Mouse (Mus musculus): Measurements from ENCODE around the gene Pmp22.

- TF ChIP-seq CTCF (IDR thresholded peaks at IDR 0.05; ENCODE audit: low read depth, low read length) (no peak), GATA2 (IDR thresholded peaks at IDR 0.05; ENCODE audit: borderline replicate concordance, low read depth, low read length) (no peak), POLR2AphosphoS5 (IDR thresholded peaks at IDR 0.05; ENCODE audit: insufficient replicate concordance, low read depth, low read length) (no peak)
These were observed 69.3 kb downstream of the Pmp22 start for GRCm38 (mm10) chr11:63198070-63198469.

Measured in G1E (cell line).